Mouse (Mus musculus) olfactory bulb, adult 2 months (tissue): ENCODE data around the gene Pdcd1lg2. TPM values are rescaled to one million over a fixed set of nuclear protein-coding genes. Genes with fewer than 3 reads are reported as not detected.

Experiments
- H3K27ac ChIP-seq: fragments of 200-500 bp; 2 replicates; pipeline ENCODE4 v1.5.1; 2012; ENCODE audit warnings: low read depth, low read length; ENCODE audit not compliant: insufficient read depth
- H3K4me1 ChIP-seq: fragments of 200-500 bp; 2 replicates; pipeline ENCODE4 v1.6.1; 2012; ENCODE audit warnings: low read length; ENCODE audit not compliant: control insufficient read depth, insufficient read depth
- H3K4me3 ChIP-seq: fragments of 200-500 bp; 2 replicates; pipeline ENCODE4 v1.5.1; 2012; ENCODE audit warnings: mild to moderate bottlenecking, low read depth, low read length, moderate library complexity; ENCODE audit not compliant: insufficient read depth
- CTCF ChIP-seq: fragments of 200-500 bp; IDR thresholded peaks from 2 replicates; pipeline ENCODE4 v1.5.1; 2012; ENCODE audit warnings: low read depth, mild to moderate bottlenecking, low read length, moderate library complexity; ENCODE audit not compliant: insufficient read depth
- POLR2A ChIP-seq: fragments of 200-500 bp; IDR thresholded peaks from 2 replicates; pipeline ENCODE4 v1.6.1; 2012; ENCODE audit warnings: mild to moderate bottlenecking, low read depth, low read length, moderate library complexity; ENCODE audit not compliant: insufficient read depth
- WGBS: fragments of 180-500 bp; shearing (Covaris S2); methylation state at CpG from one replicate; pipeline ENCODE4 v1.1.7; 2018; 5-methylcytosine and 5-hydroxymethylcytosine counted together
- polyA plus RNA-seq: library from polyadenylated mRNA; stranded (reverse); fragments of >200 nt; gene quantifications from 2 replicates; pipeline ENCODE4 v1.2.4, GENCODE M21; 2012; ENCODE audit warnings: low replicate concordance; ENCODE audit not compliant: missing spikeins, insufficient read depth, insufficient read length

Pdcd1lg2 gene
- polyA plus RNA-seq, 1 experiment: not detected

GRCm38 (mm10) chr19:29504131-29504530 lies 93.4 kb downstream of the Pdcd1lg2 start:
- Histone ChIP-seq H3K4me3 (no peak overlapping the region), H3K27ac (no peak overlapping the region), H3K4me1 (peaks cover 8% of the 10 kb centered on the region; the same call in 1 of the 2 replicates)
- TF ChIP-seq POLR2A (no peak), CTCF (no peak)
- 94% methylated on average over 2 of the region's 2 CpGs for WGBS

DNA sequence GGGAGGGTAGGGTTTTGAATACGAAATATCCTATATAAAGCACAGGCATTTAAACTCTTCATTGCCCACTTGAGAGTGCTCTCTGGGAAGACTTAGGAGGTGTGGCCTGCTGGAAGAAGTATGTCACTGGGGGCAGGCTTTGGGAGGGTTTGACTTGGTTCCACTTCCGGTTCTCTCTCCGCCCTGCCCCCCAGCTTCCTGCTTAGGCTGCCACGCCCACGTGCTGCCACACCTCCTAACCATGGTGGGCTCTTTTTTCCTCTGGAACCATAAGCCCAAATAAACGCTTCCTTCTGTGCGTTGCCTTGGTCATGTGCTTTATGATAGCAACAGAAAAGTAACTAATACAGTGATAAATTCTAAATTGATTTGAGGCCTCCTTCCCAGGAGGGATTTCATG lies 94.9 kb downstream of the Pdcd1lg2 start:
- TF ChIP-seq CTCF (no peak), POLR2A (no peak)
- Histone ChIP-seq H3K27ac (no peak overlapping the region), H3K4me3 (no peak overlapping the region), H3K4me1 (peaks cover 8% of the 10 kb centered on the region; the same call in 1 of the 2 replicates)
- WGBS: 89% methylated on average over 7 of the region's 7 CpGs

DNA sequence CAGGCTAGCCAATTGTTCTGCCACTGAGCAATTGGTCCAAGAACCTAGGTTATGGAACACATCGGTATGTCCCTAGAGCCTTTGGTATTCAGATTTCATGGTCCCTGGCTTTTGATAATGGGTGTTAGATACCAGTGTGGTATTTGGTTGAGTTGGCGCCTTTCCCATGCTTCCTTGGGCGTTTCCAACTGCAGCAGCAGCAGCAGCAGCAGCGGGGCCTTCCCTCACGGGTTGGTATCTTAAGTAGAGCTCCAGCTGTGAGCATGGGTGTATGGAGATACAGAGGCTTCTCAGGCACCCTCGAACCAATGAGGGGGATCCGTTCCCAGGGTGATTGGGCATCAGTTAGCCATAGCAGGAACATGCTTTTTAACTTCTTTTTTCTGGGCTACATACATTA lies 97.5 kb downstream of the Pdcd1lg2 start:
- 0 out of 2 replicates have a peak, but pooled peaks cover 3% of the 10 kb centered on the region for H3K4me1 ChIP-seq
- no peak overlapping the region for H3K27ac ChIP-seq
- WGBS: 41% methylated on average over 7 of the region's 7 CpGs
- no peak overlapping the region for H3K4me3 ChIP-seq
- no peak for TF ChIP-seq CTCF
- TF ChIP-seq POLR2A: no peak

- Histone ChIP-seq H3K4me1 (0 out of 2 replicates have a peak, but pooled peaks cover 3% of the 10 kb centered on the region), H3K4me3 (no peak overlapping the region), H3K27ac (no peak overlapping the region)
- TF ChIP-seq CTCF: no peak
- TF ChIP-seq POLR2A: no peak
- WGBS: 85% methylated on average over 7 of the region's 7 CpGs
Observed at GRCm38 (mm10) chr19:29509857-29510256, 99.1 kb downstream of the Pdcd1lg2 start.

DNA sequence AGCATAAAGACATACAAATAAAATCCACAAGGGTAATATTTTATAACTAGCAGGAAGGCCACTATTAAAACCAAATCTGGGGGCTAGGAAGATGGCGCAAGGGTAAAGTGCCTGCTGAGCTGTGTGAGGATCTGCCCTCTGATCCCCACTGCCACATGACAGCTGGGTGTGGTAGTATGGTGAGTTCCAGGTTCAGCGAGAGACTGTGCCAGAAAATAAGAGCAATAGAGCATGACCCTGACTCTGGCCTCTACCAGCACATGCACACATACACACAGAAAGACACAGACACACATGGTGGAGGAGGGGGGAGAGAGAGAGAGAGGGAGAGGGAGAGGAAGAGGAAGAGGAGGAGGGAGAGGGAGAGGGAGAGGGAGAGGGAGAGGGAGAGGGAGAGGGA lies 101.1 kb downstream of the Pdcd1lg2 start:
- Histone ChIP-seq H3K4me3 (no peak overlapping the region), H3K27ac (no peak overlapping the region), H3K4me1 (0 out of 2 replicates have a peak, but pooled peaks cover 3% of the 10 kb centered on the region)
- 75% methylated on average over 2 of the region's 2 CpGs for WGBS
- no peak for TF ChIP-seq CTCF
- TF ChIP-seq POLR2A: no peak

GRCm38 (mm10) chr19:29513111-29513766 lies 102.5 kb downstream of the Pdcd1lg2 start:
- WGBS: 37% methylated on average over 2 of the region's 2 CpGs
- TF ChIP-seq POLR2A: no peak
- no peak for TF ChIP-seq CTCF
- H3K27ac ChIP-seq: no peak overlapping the region
- H3K4me3 ChIP-seq: no peak overlapping the region
- 0 out of 2 replicates have a peak, but pooled peaks cover 1% of the 10 kb centered on the region for H3K4me1 ChIP-seq

GRCm38 (mm10) chr19:29514130-29514529 lies 103.4 kb downstream of the Pdcd1lg2 start:
- Histone ChIP-seq H3K4me3 (no peak overlapping the region), H3K27ac (no peak overlapping the region), H3K4me1 (no peaks in the 10 kb centered on the region)
- TF ChIP-seq POLR2A (no peak), CTCF (no peak)
- WGBS: 93% methylated on average over 3 of the region's 3 CpGs

DNA sequence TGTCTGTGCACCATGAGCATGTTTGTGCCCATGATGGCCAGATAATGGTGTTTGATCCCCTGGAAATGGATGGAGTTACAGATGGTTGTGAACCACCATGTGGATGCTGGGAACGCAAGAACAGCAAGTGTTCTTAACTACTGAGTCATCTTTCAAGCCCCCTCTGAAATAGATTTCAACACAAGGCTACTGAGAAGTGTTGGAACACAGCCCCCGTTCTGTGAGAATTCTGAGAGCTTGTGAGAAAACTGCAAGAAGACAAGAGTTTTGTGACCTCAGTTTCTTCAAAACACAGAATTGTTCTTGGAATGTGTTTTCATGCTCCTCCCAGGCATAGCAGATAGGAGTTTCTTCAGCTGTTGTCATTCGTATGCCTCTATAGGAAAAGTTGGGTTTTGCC lies 104.7 kb downstream of the Pdcd1lg2 start:
- TF ChIP-seq CTCF: no peak
- TF ChIP-seq POLR2A: no peak
- no peak overlapping the region for H3K4me3 ChIP-seq
- WGBS: 85% methylated on average over 3 of the region's 3 CpGs
- H3K27ac ChIP-seq: no peak overlapping the region
- no peaks in the 10 kb centered on the region for H3K4me1 ChIP-seq

DNA sequence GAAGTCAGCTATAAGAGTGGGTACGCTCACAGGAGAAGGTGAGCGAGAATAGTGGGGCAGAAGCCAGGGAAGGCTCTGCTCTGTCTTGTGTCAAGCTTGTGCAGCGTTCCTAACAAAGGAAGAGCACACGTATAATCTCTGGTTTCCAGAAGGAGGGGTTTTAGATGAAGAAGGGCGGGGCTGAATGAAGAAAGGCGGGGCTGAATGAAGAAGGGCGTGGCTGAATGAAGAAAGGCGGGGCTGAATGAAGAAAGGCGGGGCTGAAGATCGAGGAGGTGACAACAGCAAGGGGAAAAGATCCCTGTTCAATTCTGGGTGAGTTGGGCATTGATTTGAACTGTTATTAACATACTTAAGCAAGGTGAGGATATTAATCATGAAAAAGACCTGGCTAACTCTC lies 105.3 kb downstream of the Pdcd1lg2 start:
- no peak overlapping the region for H3K4me3 ChIP-seq
- no peak overlapping the region for H3K27ac ChIP-seq
- 75% methylated on average over 10 of the region's 10 CpGs for WGBS
- no peaks in the 10 kb centered on the region for H3K4me1 ChIP-seq
- TF ChIP-seq POLR2A (no peak), CTCF (no peak)
